Mouse (Mus musculus): Measurements from ENCODE around the gene 1300017J02Rik.

DNA sequence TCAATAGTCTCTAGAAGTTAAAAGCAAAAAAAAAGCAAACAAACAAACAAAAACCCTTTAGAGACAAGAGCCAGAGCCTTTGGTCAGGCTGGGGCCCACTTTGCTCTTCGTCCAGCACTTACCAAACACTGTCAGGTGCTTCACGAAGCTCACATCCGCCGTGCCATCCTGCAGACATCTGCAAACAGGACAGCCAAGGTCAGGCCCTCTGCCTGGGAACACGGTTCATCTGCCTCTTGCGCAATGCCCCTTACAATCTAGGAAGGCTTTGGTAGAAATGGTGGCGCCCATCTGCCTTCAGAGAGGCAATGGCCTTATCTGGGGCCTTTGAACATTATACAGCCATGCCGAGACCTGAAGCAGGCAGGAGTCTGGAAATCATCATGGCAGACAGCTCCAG, 30.1 kb downstream of the 1300017J02Rik start:
- TF ChIP-seq POLR2A (IDR thresholded peaks at IDR 0.05; ENCODE audit: insufficient read depth, low read length) = no peak
- no peak for TF ChIP-seq CTCF (IDR thresholded peaks at IDR 0.05; ENCODE audit: low read depth, low read length)
- TF ChIP-seq EP300 (IDR thresholded peaks at IDR 0.05; ENCODE audit: insufficient read depth, low read depth, low read length) = no peak

Data from ES-Bruce4 (cell line).